Mouse (Mus musculus) kidney, adult 18-20 months (tissue): Measurements from ENCODE around the gene Ndufs4.

Source experiments
- DNase-seq: peaks from one replicate; pipeline ENCODE4 v3.0.0; 2021

The Ndufs4 gene

DNA sequence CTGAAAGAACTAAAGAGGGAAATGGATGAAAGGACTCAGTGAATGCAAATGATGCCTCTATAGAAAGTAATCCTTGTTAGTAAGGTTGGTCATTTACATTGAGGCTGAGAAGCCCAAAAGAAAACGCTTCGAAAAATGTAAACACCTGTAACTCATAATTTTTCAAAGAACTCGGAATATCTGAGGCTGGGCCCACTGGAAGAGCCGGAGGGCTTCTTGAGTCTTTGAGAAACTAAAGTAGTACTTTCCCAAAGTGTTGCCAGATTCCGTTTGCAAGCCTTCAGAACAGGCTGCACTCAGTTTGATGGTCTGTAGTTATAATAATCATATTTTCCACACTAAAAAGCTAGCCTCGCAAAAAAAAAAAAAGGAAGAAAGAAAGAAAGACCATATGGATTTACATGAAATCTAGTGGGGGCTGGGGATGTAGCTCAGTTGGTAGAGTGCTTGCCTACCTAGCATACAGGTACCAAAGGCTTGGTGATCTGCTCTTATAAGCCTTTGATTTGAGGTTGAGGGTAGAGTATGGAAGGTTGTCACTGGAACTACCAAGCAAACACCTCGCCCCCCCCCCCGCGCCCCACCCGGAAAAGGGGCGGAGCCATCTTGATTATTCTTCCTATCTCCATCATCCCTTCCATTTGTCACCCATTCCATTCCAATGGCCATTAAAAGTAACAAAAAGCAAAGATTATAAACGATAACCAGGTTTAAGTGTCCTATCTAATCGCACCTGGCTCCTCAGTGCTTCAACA, at the start of gene Ndufs4:
TSS of gene Ndufs4 (minus strand) at position 48 of the 755 bp plus-strand sequence.
- peak; percentile 5 for DNase-seq

DNA sequence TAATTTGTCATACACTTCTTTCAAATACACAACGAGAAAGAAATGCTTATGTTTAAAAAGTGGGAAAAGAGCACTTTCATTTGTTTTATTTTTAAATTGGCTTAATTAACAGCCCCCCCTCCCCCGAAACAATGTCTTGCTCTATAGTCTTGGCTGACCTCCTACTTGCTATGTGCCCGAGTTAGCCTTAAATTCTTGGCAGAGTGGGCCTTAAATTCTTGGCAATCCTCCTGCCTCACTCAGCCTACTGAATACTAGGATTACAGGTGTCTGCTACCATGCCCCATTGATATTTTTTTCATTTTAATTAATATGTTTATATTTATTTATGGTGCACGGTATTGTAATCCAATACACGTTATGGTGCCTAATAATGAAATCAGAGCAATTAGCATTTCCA, 44.4 kb upstream of the Ndufs4 start:
- no peak for DNase-seq

GRCm38 (mm10) chr13:114425230-114425629, 37.2 kb upstream of the Ndufs4 start:
- no peak for DNase-seq

DNA sequence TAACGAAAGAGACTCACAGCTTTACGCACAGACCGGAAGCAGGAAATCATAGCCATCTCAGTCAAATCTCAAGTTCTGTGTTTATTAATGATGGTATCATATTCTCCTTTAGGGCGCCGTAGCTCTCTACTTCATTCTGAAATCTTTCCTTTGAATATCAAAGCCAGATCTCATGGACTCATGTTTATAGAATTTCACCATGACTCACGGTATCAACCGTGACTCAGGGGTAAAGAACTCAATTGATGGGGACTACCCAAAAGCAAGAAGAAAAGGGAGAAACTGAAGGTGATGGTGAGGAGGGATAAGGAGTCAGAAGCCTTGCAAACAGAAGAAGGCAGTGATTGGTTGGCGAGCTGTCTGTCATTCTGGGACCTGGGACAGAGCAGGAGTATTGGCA, 32.2 kb upstream of the Ndufs4 start:
- no peak for DNase-seq

- no peak for DNase-seq
Observed at GRCm38 (mm10) chr13:114419364-114419763, 31.3 kb upstream of the Ndufs4 start.

DNA sequence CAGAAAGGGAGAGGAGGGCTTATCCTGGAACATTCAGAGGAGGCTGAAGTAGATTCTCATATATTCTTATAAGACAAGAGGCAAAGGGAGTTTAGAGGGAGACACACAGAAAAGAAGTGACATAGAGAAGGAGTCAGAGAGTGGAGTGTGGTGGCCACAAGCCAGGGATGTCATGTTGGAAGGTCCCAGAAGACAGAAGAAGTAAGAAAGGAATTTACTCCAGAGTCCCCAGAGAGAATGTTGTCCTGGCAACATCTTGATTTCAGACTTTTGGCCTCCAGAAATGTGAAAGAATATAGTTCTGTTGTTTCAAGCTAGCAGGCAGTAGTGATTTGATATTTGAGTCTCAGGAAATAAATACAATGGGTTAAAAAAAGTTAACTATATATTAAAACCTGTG, 24.3 kb upstream of the Ndufs4 start:
- no peak for DNase-seq

- DNase-seq = no peak
Observed at GRCm38 (mm10) chr13:114406866-114407265, 18.8 kb upstream of the Ndufs4 start.

DNA sequence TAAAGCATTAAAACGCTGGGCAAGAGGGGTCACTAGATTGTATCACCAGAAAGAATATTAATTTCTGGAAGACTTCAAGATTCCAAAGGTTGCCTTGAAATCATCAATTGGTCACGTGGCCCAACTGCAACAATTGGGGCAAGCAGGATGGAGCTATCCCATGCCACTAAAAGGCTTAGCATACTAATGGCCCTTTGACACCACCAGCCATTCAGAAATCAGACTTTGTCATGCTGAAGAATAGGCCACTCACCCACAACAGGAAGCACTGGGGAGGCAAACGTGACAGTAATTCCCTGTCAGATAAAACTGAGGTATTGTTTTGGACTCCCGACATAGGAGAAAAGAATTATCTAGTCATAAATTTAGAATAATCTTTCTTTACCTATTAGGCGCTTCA, 18.4 kb upstream of the Ndufs4 start:
- no peak for DNase-seq

GRCm38 (mm10) chr13:114405100-114405715, 17.1 kb upstream of the Ndufs4 start:
- DNase-seq = no peak

GRCm38 (mm10) chr13:114398906-114399305, 10.8 kb upstream of the Ndufs4 start:
- DNase-seq = no peak

GRCm38 (mm10) chr13:114397281-114397680, 9.2 kb upstream of the Ndufs4 start:
- no peak for DNase-seq

- no peak for DNase-seq
Observed at GRCm38 (mm10) chr13:114396863-114397262, 8.8 kb upstream of the Ndufs4 start.

GRCm38 (mm10) chr13:114394784-114395183, 6.7 kb upstream of the Ndufs4 start:
- DNase-seq = no peak

- DNase-seq = no peak
Observed at GRCm38 (mm10) chr13:114392501-114392900, 4.4 kb upstream of the Ndufs4 start.

- DNase-seq = peak; percentile 96
Observed at GRCm38 (mm10) chr13:114387521-114388171, 412 bp downstream of the Ndufs4 start.

- no peak for DNase-seq
Observed at GRCm38 (mm10) chr13:114387074-114387487, 977 bp downstream of the Ndufs4 start.

- DNase-seq = no peak
Observed at GRCm38 (mm10) chr13:114376511-114376910, 11.5 kb downstream of the Ndufs4 start.

DNA sequence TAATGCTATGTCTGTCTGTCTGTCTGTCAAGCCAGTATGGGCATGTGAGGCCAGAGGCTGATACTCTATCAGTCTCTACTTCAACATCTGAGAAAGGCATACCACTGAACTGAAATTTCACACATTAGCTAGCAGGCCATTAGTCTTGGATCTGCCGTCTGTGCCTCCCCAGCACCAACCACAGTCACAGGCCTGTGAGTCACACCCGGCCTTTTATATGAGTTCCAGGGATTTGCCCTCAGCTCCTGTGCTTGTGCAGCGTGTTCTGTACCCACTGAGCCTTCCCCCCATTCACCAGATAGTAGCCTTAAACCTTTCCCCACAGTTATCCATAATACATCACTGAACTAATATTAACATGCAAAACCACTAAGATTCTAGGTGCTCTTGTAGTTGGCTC, 26.0 kb downstream of the Ndufs4 start:
- DNase-seq = no peak

GRCm38 (mm10) chr13:114351321-114351946, 36.6 kb downstream of the Ndufs4 start:
- DNase-seq = no peak

DNA sequence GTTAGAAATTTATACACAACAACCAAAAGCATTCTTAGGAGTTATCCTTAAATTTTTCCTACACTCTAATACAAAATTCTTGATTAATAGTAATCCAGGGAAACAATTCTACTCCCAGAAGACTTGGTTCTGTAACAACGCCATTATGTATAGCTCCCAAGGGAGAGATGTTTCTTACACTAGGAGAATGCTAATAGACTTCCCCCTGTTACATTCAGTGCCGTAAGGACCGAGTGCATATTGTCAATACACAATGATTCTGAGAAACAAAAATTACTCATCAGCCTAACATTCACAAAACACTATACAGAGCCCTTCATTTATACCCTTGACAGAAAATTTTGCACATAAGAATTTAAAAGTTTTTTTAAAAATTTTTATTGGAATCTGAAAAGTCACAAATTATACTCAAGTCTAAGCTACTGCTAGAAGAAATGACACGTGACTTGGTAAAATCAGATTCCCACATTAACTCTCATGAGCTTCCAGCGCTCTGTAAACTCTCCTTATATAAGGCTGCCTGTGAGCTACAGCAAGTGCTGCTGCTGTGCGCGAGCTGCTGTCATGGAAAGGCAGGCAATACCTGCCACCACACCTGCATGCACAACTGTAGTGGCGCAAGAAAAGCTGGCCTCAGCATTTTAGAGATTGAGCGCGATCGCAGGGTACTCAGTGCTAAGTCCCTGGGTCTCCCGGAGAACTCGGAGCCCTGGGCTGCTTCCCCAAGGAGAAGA, 42.9 kb downstream of the Ndufs4 start:
- no peak for DNase-seq

GRCm38 (mm10) chr13:114344220-114344973, 43.7 kb downstream of the Ndufs4 start:
- DNase-seq = no peak

DNA sequence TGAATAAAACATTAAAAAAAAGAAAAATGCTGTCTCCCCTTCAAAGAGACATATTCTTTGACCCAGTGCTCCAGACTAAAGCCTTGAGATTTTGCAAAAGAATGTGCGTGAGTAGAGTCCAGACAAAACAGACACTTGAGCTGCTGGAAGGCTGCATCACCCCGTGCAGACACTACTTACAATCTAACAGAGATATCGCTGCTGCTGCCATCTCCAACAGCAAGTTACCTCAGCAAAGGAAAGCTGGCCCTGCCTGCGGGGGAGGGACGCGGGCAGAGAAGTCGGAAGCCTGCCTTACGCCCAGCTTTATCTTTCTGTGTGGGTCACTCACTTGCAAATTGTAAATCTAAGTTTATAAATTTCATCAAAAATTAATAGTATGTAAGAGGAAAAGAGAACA, 45.1 kb downstream of the Ndufs4 start:
- no peak for DNase-seq
